Mouse (Mus musculus): ENCODE results near the gene Gm26620.

- TF ChIP-seq CTCF (conservative IDR thresholded peaks at IDR 0.05 in 1 of 2, IDR thresholded peaks at IDR 0.05 in 1 of 2; ENCODE audit: low read depth in 2 of 2, low read length in 2 of 2), result no peak
- TF ChIP-seq USF2 (conservative IDR thresholded peaks at IDR 0.05; ENCODE audit: low read depth, low read length), result no peak
- no peak for TF ChIP-seq MYC (IDR thresholded peaks at IDR 0.05; ENCODE audit: low read depth, low read length)
- peak; percentile 97 for TF ChIP-seq EP300 (IDR thresholded peaks at IDR 0.05; ENCODE audit: low read length)
- TF ChIP-seq NELFE (IDR thresholded peaks at IDR 0.05; ENCODE audit: low read depth, low read length), result no peak
- no peak for TF ChIP-seq SIN3A (IDR thresholded peaks at IDR 0.05; ENCODE audit: low read length)
- no peak for TF ChIP-seq ELF1 (IDR thresholded peaks at IDR 0.05; ENCODE audit: low read depth, low read length)
- TF ChIP-seq MAX (IDR thresholded peaks at IDR 0.05; ENCODE audit: low read length), result no peak
Measured at GRCm38 (mm10) chr1:170853604-170854003, 31.3 kb upstream of the Gm26620 start.

All from CH12.LX (cell line).